Mouse (Mus musculus): ENCODE measurements around the gene Defb6.

- no peak for TF ChIP-seq CTCF (IDR thresholded peaks at IDR 0.05; ENCODE audit: low read depth, low read length)
- TF ChIP-seq GATA1 (IDR thresholded peaks at IDR 0.05; ENCODE audit: borderline replicate concordance, low read length) = no peak
- TF ChIP-seq TAL1 (conservative IDR thresholded peaks at IDR 0.05; ENCODE audit: low read depth, low read length) = no peak
- TF ChIP-seq GATA2 (IDR thresholded peaks at IDR 0.05; ENCODE audit: borderline replicate concordance, low read depth, low read length) = no peak
- no peak for TF ChIP-seq POLR2AphosphoS5 (IDR thresholded peaks at IDR 0.05; ENCODE audit: insufficient replicate concordance, low read depth, low read length)
Observed at GRCm38 (mm10) chr8:19258136-19258535, 32.9 kb downstream of the Defb6 start.

Measured in G1E (cell line).